Mouse (Mus musculus): Measurements from ENCODE around the gene Stk17b.
A peak's percentile ranks its signal among the peaks of the same experiment; 100 is the strongest.
"Not testable (repeated sequence)": the region's sequence is repeated elsewhere in the genome, so short reads cannot be mapped to it uniquely, and the experiment has no call there.

Gene Stk17b

GRCm38 (mm10) chr1:53782079-53782478 lies 2.9 kb downstream of the Stk17b start:
- no peak for DNase-seq (ENCODE audit: low spot score)

- DNase-seq (ENCODE audit: low spot score) = no peak
Measured at GRCm38 (mm10) chr1:53781311-53781710, 3.7 kb downstream of the Stk17b start.

DNA sequence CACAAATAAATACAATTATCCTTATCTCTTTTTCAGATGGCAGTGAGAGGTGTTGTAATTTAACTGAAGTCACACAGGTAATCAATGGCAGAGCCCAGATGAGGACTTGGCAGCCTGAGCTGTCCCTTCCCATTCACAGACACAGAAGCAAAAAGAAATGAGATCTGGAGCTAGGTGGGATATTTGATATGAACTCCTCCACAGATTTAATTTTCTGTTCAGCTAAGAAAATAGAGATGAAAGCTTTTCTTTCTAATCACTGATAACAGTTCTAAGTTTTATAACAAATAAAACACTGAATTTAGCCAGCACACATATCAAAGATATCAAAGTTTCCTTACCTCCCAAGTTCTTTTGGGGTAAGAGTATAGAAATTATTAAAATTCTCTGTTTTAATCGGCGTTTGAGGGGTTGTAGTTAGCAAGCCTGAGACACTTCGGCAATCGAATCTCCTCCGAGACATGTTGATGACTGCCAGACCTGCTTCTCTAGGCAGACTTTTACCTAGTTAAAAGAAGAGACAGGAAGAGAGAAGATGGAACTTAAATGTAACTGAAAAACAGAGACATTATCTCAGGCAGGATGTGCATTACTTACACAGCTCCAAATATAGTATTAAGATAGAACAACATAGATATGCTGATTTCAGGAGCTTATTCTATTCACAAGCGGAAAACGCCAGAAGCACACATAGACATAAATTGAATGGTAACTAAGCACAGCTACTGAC lies 8.7 kb downstream of the Stk17b start:
- DNase-seq (ENCODE audit: low spot score) = no peak

- DNase-seq (ENCODE audit: low spot score) = no peak
Measured at GRCm38 (mm10) chr1:53775545-53775944, 9.5 kb downstream of the Stk17b start.

- DNase-seq (ENCODE audit: low spot score) = no peak
Measured at GRCm38 (mm10) chr1:53775036-53775435, 10.0 kb downstream of the Stk17b start.

DNA sequence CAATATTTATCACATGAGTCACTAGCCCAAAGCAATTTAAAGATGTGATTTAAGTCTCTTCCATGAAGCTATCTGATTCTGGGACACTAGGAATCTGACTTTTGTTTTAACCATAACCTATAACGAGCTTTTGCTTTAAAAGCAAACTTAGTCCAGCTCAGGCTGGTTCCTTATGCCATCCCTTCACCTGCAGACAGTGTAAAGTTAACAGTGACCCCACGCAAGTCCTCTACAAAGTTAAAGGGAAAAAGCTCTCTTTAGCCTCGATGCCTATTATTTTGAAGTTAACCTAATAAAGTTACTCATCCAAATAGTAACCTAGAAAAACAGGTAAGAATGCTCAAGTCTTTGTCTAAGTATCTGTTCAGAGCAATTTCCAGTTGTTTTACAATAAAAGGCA lies 10.5 kb downstream of the Stk17b start:
- no peak for DNase-seq (ENCODE audit: low spot score)

DNA sequence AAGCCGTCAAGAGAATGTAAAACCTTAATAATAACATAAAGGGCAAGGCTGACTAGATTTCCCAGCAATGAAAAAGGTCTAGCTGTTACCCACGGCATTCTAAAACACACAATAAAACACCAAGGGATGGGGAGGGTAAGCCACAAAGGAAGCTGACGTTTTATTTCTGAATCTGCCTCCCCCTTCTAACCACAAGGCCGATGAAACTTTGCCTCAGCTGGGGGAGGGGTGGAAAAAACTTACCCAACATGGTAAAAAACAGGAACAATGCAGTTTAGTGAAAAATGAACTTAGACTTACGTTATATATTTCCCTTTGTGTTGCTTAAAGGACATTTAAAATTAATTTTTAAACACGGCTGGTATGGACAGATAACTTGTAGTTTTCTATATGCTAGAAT lies 11.0 kb downstream of the Stk17b start:
- no peak for DNase-seq (ENCODE audit: low spot score)

- no peak for DNase-seq (ENCODE audit: low spot score)
Measured at GRCm38 (mm10) chr1:53772967-53773366, 12.1 kb downstream of the Stk17b start.

- no peak for DNase-seq (ENCODE audit: low spot score)
Measured at GRCm38 (mm10) chr1:53771476-53771875, 13.5 kb downstream of the Stk17b start.

GRCm38 (mm10) chr1:53766112-53766511 lies 18.9 kb downstream of the Stk17b start:
- no peak for DNase-seq (ENCODE audit: low spot score)

DNA sequence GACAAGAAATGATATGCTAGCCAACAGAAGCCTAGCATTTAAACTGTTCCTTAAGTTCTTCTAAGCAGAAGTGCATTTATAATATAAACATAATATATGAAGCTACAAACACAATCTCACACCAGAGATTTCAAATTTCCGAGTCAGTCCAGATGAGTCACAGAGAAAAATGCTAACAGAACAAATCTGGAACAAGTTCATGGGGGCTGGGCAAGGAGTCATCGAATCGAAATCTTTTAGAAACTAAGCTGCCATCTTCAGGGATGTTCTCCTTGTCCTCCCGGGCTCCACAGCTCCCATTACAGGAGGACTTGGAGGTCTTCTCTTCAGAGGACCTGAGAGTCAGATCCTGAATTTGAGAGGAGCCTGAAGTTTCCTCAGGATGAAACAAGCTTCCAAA lies 27.7 kb downstream of the Stk17b start:
- DNase-seq (ENCODE audit: low spot score) = no peak

DNA sequence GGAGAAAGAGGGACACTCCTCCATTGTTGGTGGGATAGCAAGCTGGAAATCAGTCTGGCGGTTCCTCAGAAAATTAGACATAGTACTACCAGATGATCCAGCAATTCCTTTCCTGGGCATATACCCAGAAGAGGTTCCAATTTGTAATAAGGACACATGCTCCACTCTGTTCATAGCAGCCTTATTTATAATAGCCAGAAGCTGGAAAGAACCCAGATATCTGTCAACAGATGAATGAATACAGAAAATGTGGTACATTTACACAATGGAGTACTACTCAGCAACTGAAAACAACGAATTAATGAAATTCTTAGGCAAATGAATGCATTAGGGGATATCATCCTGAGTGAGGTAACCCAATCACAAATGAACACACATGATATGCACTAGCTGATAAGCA lies 31.5 kb downstream of the Stk17b start:
- DNase-seq (ENCODE audit: low spot score) = not testable (repeated sequence)

GRCm38 (mm10) chr1:53751144-53751543 lies 33.9 kb downstream of the Stk17b start:
- DNase-seq (ENCODE audit: low spot score) = no peak

- DNase-seq (ENCODE audit: low spot score) = not testable (repeated sequence)
Measured at GRCm38 (mm10) chr1:53750697-53751096, 34.3 kb downstream of the Stk17b start.

GRCm38 (mm10) chr1:53749881-53750385 lies 35.1 kb downstream of the Stk17b start:
- DNase-seq (ENCODE audit: low spot score) = not testable (repeated sequence)

- peak; percentile 6 for DNase-seq (ENCODE audit: low spot score)
Measured at GRCm38 (mm10) chr1:53748571-53748970, 36.5 kb downstream of the Stk17b start.

- DNase-seq (ENCODE audit: low spot score) = no peak
Measured at GRCm38 (mm10) chr1:53746001-53746400, 39.0 kb downstream of the Stk17b start.

DNA sequence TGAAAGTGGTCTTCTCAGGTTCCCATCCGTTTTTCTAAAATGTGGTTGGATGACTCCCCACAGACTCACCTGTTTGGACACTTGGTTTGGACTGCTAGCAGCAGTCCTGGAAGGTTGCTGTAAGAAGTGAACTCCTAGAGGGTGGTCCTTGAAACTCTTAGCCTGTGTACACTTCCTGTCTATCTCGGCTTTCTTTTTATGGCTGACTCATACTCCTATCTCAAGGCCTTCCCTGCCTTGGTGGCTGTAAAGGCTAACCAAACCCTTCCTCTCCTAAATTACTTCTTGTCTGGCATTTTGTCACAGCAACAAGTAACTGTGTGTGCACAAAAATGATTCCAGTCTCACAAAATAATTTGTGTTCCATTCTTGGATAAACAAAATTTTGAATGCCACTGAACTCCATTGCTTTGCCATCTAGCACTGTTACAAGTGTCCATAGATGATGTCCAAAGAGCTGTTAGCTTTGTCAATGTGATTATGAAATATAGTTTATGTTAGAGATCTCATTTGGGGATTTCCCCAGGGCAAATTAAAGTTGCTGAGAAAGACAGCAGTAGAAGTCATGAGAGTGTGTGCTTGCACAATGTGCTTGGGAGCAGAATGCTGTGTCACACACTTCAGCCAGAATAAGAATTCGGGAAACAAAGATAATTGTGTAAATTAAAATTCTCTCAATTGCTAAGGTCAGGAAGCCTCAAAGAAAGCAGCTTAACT lies 43.1 kb downstream of the Stk17b start:
- no peak for DNase-seq (ENCODE audit: low spot score)

DNA sequence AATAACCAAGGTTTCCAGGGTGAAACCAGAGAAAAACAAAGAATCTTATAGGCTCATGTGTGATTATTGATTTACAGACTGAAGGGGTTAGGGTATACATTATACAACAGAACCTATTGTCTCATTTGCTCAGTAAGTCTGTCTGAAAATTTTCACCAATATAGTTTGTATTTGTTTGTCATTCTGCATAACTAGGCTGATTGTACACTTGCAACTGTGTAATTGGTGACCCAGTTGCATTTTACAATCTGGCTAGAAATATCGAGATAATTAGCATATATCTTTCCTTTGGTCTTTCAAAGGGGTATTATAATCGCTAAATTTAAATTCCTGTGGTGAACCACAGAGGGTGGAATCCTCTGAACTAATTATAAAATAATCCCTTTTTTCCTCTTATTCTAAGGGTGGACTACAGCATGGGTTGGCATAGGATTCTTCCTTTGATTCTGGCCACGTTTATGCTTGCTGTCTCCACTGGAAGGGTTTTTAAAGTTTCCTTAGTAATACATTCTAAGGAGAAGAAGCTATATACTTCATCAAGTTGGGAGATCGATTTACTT lies 44.2 kb downstream of the Stk17b start:
- DNase-seq (ENCODE audit: low spot score) = no peak

GRCm38 (mm10) chr1:53740077-53740776 lies 44.8 kb downstream of the Stk17b start:
- DNase-seq (ENCODE audit: low spot score) = not testable (repeated sequence)

GRCm38 (mm10) chr1:53736583-53736982 lies 48.4 kb downstream of the Stk17b start:
- DNase-seq (ENCODE audit: low spot score) = no peak

GRCm38 (mm10) chr1:53728489-53729225 lies 56.4 kb downstream of the Stk17b start:
- no peak for DNase-seq (ENCODE audit: low spot score)
